Mouse (Mus musculus): ENCODE results near the gene Kazald1. TPM values are rescaled to one million over a fixed set of nuclear protein-coding genes. Genes with fewer than 3 reads are reported as not detected.
A peak's percentile ranks its signal among the peaks of the same experiment; 100 is the strongest.

The Kazald1 gene
- polyA plus RNA-seq, 1 experiment from 2014 or later = 2.9 TPM

DNA sequence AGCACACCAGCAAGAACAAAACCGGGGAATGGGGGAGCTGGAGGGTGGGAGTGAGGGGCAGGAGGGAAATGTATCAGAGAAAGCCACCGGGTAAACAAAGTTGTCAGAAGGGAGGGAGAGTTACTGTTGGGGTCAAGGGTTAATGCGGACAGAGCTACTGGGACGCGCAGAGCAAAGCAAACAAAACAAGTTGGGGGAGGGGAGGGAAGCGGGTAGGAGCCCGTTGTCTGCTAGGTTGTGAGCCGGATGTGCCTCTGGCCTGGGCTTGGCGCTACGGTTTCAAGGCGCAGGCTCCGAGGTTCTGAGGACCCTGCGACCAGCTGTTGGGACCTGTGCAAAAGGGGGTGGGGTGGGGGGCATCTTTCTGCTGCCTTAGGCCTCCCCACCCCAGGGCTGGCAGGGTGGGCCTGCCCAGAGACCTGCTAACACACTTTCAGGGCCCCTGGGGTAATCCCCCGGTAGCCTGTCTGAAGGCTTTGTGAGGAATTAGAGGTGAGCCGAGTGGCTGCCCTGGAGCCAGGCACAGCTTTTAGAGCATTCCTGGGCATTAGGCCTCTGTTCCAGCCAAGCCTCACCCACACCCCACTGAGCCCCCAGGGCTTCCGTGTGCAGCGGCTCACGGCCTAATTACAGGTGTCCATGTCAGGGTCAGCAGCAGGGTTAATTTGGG lies 38.9 kb downstream of the Kazald1 start:
- peak overlapping the region; percentile 26; the same call in 1 of the 2 replicates for H3K4me2 ChIP-seq
- H3K27ac ChIP-seq (ENCODE audit: poor library complexity, severe bottlenecking) = no peak overlapping the region
- H3K27me3 ChIP-seq (replicated peaks) = peaks cover 6% of the 10 kb centered on the region
- no peak overlapping the region for H3K4me3 ChIP-seq
- no peaks in the 10 kb centered on the region for H3K9me3 ChIP-seq (replicated peaks)
- ATAC-seq (ENCODE audit: insufficient number of reproducible peaks, low FRiP score) = peak; percentile 33; the same call in 1 of the 2 replicates
- no peak overlapping the region for H3K9ac ChIP-seq
- H3K4me1 ChIP-seq (replicated peaks) = peaks cover 13% of the 10 kb centered on the region
- 6% methylated on average over 18 of the region's 18 CpGs for WGBS
- no peaks in the 10 kb centered on the region for H3K36me3 ChIP-seq

DNA sequence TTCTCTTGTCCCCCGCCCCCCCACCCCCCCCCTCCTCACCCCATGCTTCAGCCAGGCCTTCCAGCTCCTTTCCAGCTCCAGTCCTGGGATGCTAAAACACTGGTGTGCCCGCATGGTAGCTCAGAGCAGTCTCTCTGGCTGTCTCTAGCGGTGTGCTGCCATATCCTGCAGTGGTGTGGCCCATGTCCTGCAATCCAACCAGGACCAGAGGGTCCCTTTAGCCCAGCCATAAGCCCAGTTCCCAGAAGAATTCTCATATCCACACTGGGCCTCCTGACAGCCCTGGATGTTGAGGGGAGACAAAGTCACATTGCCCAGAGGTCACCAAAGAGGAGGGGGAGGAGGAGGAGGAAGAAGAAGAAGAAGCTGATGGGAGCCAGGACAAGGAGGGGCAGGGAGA lies 39.7 kb downstream of the Kazald1 start:
- H3K27me3 ChIP-seq (replicated peaks) = peaks cover 6% of the 10 kb centered on the region
- WGBS = 42% methylated on average over 3 of the region's 3 CpGs

DNA sequence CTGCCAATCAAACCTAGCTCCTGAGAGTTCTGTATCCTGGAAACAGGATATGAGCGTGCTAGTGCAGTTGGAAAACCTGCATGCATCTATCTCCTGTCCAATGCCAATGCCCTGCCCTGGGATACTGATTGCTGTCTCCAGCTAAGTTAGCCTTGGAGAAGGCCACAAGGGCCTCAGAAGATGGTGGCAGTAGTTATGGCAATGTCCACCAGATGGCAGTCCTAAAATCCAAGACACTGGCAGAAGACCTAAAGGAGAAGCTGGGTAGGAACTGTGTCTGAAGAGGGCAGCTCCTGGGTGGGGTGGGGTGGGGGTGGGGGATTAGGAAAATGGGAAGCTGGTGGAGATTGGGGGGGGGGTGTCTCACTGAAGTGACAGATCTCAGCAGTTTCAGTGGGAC lies 41.8 kb downstream of the Kazald1 start:
- Histone ChIP-seq H3K36me3 (no peaks in the 10 kb centered on the region), H3K4me1 (replicated peaks) (peaks cover 13% of the 10 kb centered on the region), H3K4me2 (no peak overlapping the region), H3K4me3 (no peak overlapping the region), H3K9ac (no peak overlapping the region), H3K27me3 (replicated peaks) (peaks cover 14% of the 10 kb centered on the region), H3K27ac (ENCODE audit: poor library complexity, severe bottlenecking) (no peak overlapping the region), H3K9me3 (replicated peaks) (no peaks in the 10 kb centered on the region)
- WGBS = 50% methylated on average over 1 of the region's 1 CpGs
- no peak for ATAC-seq (ENCODE audit: insufficient number of reproducible peaks, low FRiP score)

More for the DNA sequence above, 39.7 kb downstream of the Kazald1 start:
- no peak for ATAC-seq (ENCODE audit: insufficient number of reproducible peaks, low FRiP score)
- no peak overlapping the region for H3K4me2 ChIP-seq
- no peaks in the 10 kb centered on the region for H3K9me3 ChIP-seq (replicated peaks)
- H3K36me3 ChIP-seq = no peaks in the 10 kb centered on the region
- H3K9ac ChIP-seq = no peak overlapping the region
- H3K4me3 ChIP-seq = no peak overlapping the region
- no peak overlapping the region for H3K27ac ChIP-seq (ENCODE audit: poor library complexity, severe bottlenecking)
- H3K4me1 ChIP-seq (replicated peaks) = peaks cover 13% of the 10 kb centered on the region

Other genes with a start within 250 kb of the Kazald1 start
- 51.4 and 52.3 TPM in 2 replicates for gene Slf2, start 144.1 kb upstream of the Kazald1 start, polyA plus RNA-seq (2016; fragmentation: Nextera tagmentation; extraction: Ambion mirVana)
- 0.91 and 1.0 TPM in 2 replicates for gene Sema4g, start 86.1 kb upstream of the Kazald1 start, polyA plus RNA-seq (2016; fragmentation: Nextera tagmentation; extraction: Ambion mirVana)
- gene Twnk, start 69.6 kb upstream of the Kazald1 start, polyA plus RNA-seq (2016; fragmentation: Nextera tagmentation; extraction: Ambion mirVana) = 19.2 and 19.5 TPM in 2 replicates
- gene Mrpl43, start 68.8 kb upstream of the Kazald1 start, polyA plus RNA-seq (2016; fragmentation: Nextera tagmentation; extraction: Ambion mirVana) = 60.1 and 66.8 TPM in 2 replicates
- gene Lzts2, start 60.8 kb upstream of the Kazald1 start, polyA plus RNA-seq (2016; fragmentation: Nextera tagmentation; extraction: Ambion mirVana) = 58.3 and 58.5 TPM in 2 replicates
- gene Pdzd7, start 29.5 kb upstream of the Kazald1 start, polyA plus RNA-seq (2016; fragmentation: Nextera tagmentation; extraction: Ambion mirVana) = 0.09 and 0.18 TPM in 2 replicates
- 20.4 and 21.3 TPM in 2 replicates for gene Sfxn3, start 27.7 kb upstream of the Kazald1 start, polyA plus RNA-seq (2016; fragmentation: Nextera tagmentation; extraction: Ambion mirVana)
- gene Tlx1, start 75.4 kb downstream of the Kazald1 start, polyA plus RNA-seq (2016; fragmentation: Nextera tagmentation; extraction: Ambion mirVana) = 0.40 and 0.50 TPM in 2 replicates
- gene Lbx1, start 160.6 kb downstream of the Kazald1 start, polyA plus RNA-seq (2016; fragmentation: Nextera tagmentation; extraction: Ambion mirVana) = not detected in 2 replicates